Mouse (Mus musculus): ENCODE results near the gene Tor1aip1. TPM values are rescaled to one million over a fixed set of nuclear protein-coding genes. Genes with fewer than 3 reads are reported as not detected.

Gene Tor1aip1
- polyA plus RNA-seq, 1 experiment, result 3.1 TPM

GRCm38 (mm10) chr1:155974931-155975330, 61.3 kb downstream of the Tor1aip1 start:
- Histone ChIP-seq H3K4me3 (replicated peaks) (peak overlapping the region; percentile 100), H3K4me1 (ENCODE audit: control insufficient read depth) (peaks cover 34% of the 10 kb centered on the region), H3K36me3 (ENCODE audit: control insufficient read depth) (no peaks in the 10 kb centered on the region), H3K9me3 (ENCODE audit: control insufficient read depth, low read length) (no peaks in the 10 kb centered on the region), H3K27me3 (ENCODE audit: control insufficient read depth) (no peaks in the 10 kb centered on the region)
- TF ChIP-seq GATA1 (IDR thresholded peaks at IDR 0.05; ENCODE audit: low read length) (peak; percentile 58), TAL1 (IDR thresholded peaks at IDR 0.05; ENCODE audit: low read length) (no peak; the same call in 2 of the 3 replicates)

DNA sequence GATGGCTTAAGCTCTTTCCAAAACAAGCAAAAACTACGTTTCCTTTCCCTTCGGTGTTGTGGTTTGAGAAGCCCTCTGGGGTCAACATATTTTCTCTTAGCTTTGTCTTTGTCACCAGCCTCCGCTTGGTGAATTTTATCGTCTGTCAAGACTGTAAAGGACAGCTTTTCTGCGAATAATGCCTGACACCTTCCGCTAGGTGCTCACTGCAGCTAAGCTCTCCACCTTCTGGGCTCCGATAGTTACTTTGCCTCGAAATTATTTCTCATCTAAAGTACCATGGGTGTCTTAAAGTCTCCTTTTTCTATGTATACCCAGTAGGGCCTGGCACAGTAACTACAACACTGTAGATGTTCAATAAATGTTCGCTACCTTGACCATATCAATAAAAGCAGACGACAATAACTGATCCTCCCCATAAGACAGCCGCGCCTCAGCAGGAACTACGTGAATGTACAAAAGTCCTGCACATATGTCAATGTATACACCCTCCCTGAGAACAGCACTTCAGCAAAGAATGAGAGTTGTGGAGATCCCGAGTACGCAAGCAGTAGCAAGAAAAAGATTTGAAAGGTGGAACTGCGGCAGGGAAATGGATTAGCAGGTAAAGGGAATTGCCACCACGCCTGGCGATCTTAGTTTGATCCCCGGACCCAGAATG, 62.4 kb downstream of the Tor1aip1 start:
- TF ChIP-seq GATA1 (IDR thresholded peaks at IDR 0.05; ENCODE audit: low read length) (no peak), TAL1 (IDR thresholded peaks at IDR 0.05; ENCODE audit: low read length) (no peak)

DNA sequence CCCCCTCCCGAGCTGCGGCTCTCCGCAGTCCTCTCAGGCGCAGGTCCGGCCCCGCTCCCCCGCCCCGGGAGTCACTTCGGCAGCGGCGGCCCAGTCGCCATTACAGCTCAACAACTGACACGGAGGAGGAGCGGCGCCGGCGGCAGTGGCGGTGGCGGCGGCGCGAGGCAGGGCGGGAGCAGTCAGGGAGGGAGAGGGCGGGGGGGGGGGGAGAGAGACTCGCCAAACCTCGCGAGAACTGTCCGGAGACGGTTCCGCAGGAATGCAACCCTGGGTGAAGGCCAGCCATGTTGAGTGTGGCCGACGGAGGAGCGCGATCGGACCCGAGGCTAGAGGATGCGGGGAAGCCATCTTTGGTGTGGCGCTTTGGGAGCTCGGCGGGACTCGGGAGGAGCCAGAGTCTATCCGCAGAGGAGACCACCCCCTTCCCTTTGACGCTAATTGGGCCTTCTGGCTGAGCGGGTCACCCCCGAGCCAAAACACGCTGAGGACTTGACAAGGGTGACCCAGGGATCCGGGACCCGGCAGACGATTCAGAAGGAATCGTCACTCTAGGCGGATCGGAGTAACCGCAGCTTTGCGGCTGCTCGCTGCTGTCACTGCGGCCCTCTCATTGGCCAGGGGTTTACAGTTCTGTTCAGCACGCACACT, 63.1 kb downstream of the Tor1aip1 start, which contains the start of gene Cep350:
Gene Cep350, minus strand, starts transcription at position 188 of the 651 bp plus-strand sequence.
- H3K4me3 ChIP-seq (replicated peaks), result peak within 1 kb of the TSS; percentile 100
- peaks cover 38% of the 10 kb centered on the region for H3K4me1 ChIP-seq (ENCODE audit: control insufficient read depth)
- peaks cover 11% of the 10 kb centered on the region for H3K36me3 ChIP-seq (ENCODE audit: control insufficient read depth)
- no peaks in the 10 kb centered on the region for H3K27me3 ChIP-seq (ENCODE audit: control insufficient read depth)
- H3K9me3 ChIP-seq (ENCODE audit: control insufficient read depth, low read length), result no peaks in the 10 kb centered on the region
- no peak for TF ChIP-seq TAL1 (IDR thresholded peaks at IDR 0.05; ENCODE audit: low read length)
- TF ChIP-seq GATA1 (IDR thresholded peaks at IDR 0.05; ENCODE audit: low read length), result no peak

More for the DNA sequence above, 62.4 kb downstream of the Tor1aip1 start:
- Histone ChIP-seq H3K4me1 (ENCODE audit: control insufficient read depth) (peaks cover 36% of the 10 kb centered on the region), H3K36me3 (ENCODE audit: control insufficient read depth) (peaks cover 6% of the 10 kb centered on the region), H3K4me3 (replicated peaks) (peak overlapping the region; percentile 100), H3K9me3 (ENCODE audit: control insufficient read depth, low read length) (no peaks in the 10 kb centered on the region), H3K27me3 (ENCODE audit: control insufficient read depth) (no peaks in the 10 kb centered on the region)

DNA sequence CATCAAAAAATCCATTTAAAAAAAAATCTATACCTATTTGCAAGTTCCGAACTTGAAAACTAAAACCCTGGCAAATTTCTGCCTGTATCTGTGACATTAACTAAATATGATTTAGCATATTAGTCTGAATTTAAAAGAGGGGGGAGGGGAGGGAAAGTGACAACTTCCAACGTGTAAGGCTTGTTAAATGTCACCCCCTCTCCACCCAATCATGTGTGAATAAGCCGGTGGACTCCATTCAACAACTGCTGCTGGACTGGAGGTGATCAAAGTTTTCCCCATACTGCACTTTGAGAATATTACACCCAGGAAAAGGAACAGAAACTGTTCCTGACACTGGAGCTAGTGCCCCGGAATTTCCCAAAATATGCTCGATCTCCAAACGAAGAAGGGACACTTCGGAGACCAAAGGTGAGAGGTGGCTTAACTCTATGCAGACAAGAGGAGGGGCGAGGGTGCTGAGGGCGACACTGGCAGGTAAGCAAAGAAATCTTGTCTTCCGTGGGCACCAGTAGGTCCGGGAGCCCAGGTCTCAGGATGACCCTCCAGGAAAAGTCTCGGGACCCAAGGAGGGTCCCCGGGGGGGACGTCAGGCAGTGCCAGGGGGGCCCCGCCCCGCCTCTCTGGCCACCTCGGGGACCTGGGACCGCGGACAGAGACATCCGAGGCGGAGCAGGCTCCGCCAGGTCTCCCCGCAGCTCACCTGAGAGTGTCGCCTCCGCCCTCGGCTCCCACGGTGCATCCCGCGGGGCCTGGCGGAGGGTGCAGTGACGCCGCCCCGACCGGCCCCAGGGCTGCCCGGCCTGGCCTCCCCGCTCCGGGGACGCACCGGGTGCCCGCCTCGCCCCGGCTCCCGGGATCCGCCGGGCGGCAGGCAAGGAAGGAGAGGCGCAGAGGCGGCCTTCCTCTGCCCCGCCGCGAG, 63.9 kb downstream of the Tor1aip1 start:
- Histone ChIP-seq H3K27me3 (ENCODE audit: control insufficient read depth) (no peaks in the 10 kb centered on the region), H3K4me1 (ENCODE audit: control insufficient read depth) (peaks cover 40% of the 10 kb centered on the region), H3K36me3 (ENCODE audit: control insufficient read depth) (peaks cover 15% of the 10 kb centered on the region), H3K4me3 (replicated peaks) (peak overlapping the region; percentile 100), H3K9me3 (ENCODE audit: control insufficient read depth, low read length) (no peaks in the 10 kb centered on the region)
- TF ChIP-seq GATA1 (IDR thresholded peaks at IDR 0.05; ENCODE audit: low read length) (no peak), TAL1 (IDR thresholded peaks at IDR 0.05; ENCODE audit: low read length) (no peak)

Other genes starting within 250 kb of the Tor1aip1 start
- 0.60 and 1.2 TPM in 2 replicates for gene Qsox1, start 223.6 kb downstream of the Tor1aip1 start, polyA plus RNA-seq (2012)
- 0.15 and 0.38 TPM in 2 replicates for gene Cep350, start 63.2 kb downstream of the Tor1aip1 start, polyA plus RNA-seq (2012)
- 1.4 and 1.8 TPM in 2 replicates for gene Tor1aip2, start 1.1 kb downstream of the Tor1aip1 start, polyA plus RNA-seq (2012)
- gene Fam163a, start 168.5 kb upstream of the Tor1aip1 start, polyA plus RNA-seq (2012), result 0.02 TPM in 1 of 2 replicates, not detected in the other

Data from erythroblast, embryonic 14.5 days (primary cell).